Mouse (Mus musculus): ENCODE data around the gene Nktr. TPM values are rescaled to one million over a fixed set of nuclear protein-coding genes. Genes with fewer than 3 reads are reported as not detected.

Gene Nktr
- polyA plus RNA-seq, 1 experiment from 2014 or later: 64.6 TPM

GRCm38 (mm10) chr9:121754624-121755023, 35.7 kb downstream of the Nktr start:
- no peak overlapping the region for H3K4me3 ChIP-seq (ENCODE audit: low read depth, low read length)
- H3K27ac ChIP-seq (ENCODE audit: low read depth, low read length): no peak overlapping the region
- WGBS (ENCODE audit: insufficient replicate concordance): 87% methylated on average over 3 of the region's 3 CpGs
- H3K27me3 ChIP-seq (ENCODE audit: control insufficient read depth, insufficient read depth, low read length): no peaks in the 10 kb centered on the region; the same call in 1 of the 2 replicates
- no peak overlapping the region for H3K4me2 ChIP-seq
- H3K9me3 ChIP-seq (replicated peaks; ENCODE audit: control insufficient read depth, low read length): no peaks in the 10 kb centered on the region
- no peak for ATAC-seq (replicated peaks; ENCODE audit: insufficient number of reproducible peaks, low FRiP score, low TSS enrichment)
- H3K9ac ChIP-seq (ENCODE audit: low read depth, low read length): no peak overlapping the region
- H3K4me1 ChIP-seq (ENCODE audit: control insufficient read depth, insufficient read depth, low read length): peaks cover 13% of the 10 kb centered on the region
- peaks cover 42% of the 10 kb centered on the region for H3K36me3 ChIP-seq (ENCODE audit: control insufficient read depth, insufficient read depth, low read length)

GRCm38 (mm10) chr9:121756785-121757184, 37.8 kb downstream of the Nktr start:
- no peak for ATAC-seq (replicated peaks; ENCODE audit: insufficient number of reproducible peaks, low FRiP score, low TSS enrichment)
- Histone ChIP-seq H3K4me1 (ENCODE audit: control insufficient read depth, insufficient read depth, low read length) (peaks cover 25% of the 10 kb centered on the region), H3K27me3 (ENCODE audit: control insufficient read depth, insufficient read depth, low read length) (no peaks in the 10 kb centered on the region; the same call in 1 of the 2 replicates), H3K4me3 (ENCODE audit: low read depth, low read length) (no peak overlapping the region), H3K9ac (ENCODE audit: low read depth, low read length) (no peak overlapping the region), H3K27ac (ENCODE audit: low read depth, low read length) (no peak overlapping the region), H3K36me3 (ENCODE audit: control insufficient read depth, insufficient read depth, low read length) (peaks cover 23% of the 10 kb centered on the region), H3K9me3 (replicated peaks; ENCODE audit: control insufficient read depth, low read length) (no peaks in the 10 kb centered on the region), H3K4me2 (no peak overlapping the region)
- WGBS (ENCODE audit: insufficient replicate concordance): 85% methylated on average over 3 of the region's 3 CpGs

- no peak overlapping the region for H3K9ac ChIP-seq (ENCODE audit: low read depth, low read length)
- 78% methylated on average over 3 of the region's 3 CpGs for WGBS (ENCODE audit: insufficient replicate concordance)
- H3K27ac ChIP-seq (ENCODE audit: low read depth, low read length): no peak overlapping the region
- no peaks in the 10 kb centered on the region; the same call in 1 of the 2 replicates for H3K27me3 ChIP-seq (ENCODE audit: control insufficient read depth, insufficient read depth, low read length)
- no peaks in the 10 kb centered on the region for H3K9me3 ChIP-seq (replicated peaks; ENCODE audit: control insufficient read depth, low read length)
- H3K4me3 ChIP-seq (ENCODE audit: low read depth, low read length): no peak overlapping the region
- peaks cover 22% of the 10 kb centered on the region for H3K36me3 ChIP-seq (ENCODE audit: control insufficient read depth, insufficient read depth, low read length)
- peaks cover 30% of the 10 kb centered on the region for H3K4me1 ChIP-seq (ENCODE audit: control insufficient read depth, insufficient read depth, low read length)
- H3K4me2 ChIP-seq: no peak overlapping the region
- no peak for ATAC-seq (replicated peaks; ENCODE audit: insufficient number of reproducible peaks, low FRiP score, low TSS enrichment)
Observed at GRCm38 (mm10) chr9:121757432-121757831, 38.5 kb downstream of the Nktr start.

GRCm38 (mm10) chr9:121757835-121758814, 39.2 kb downstream of the Nktr start:
- no peaks in the 10 kb centered on the region for H3K9me3 ChIP-seq (replicated peaks; ENCODE audit: control insufficient read depth, low read length)
- H3K36me3 ChIP-seq (ENCODE audit: control insufficient read depth, insufficient read depth, low read length): peaks cover 21% of the 10 kb centered on the region
- no peaks in the 10 kb centered on the region; the same call in 1 of the 2 replicates for H3K27me3 ChIP-seq (ENCODE audit: control insufficient read depth, insufficient read depth, low read length)
- 0 out of 2 replicates have a peak overlapping the region, but pooled peaks have one; percentile 93 for H3K27ac ChIP-seq (ENCODE audit: low read depth, low read length)
- no peak for ATAC-seq (replicated peaks; ENCODE audit: insufficient number of reproducible peaks, low FRiP score, low TSS enrichment)
- peaks cover 30% of the 10 kb centered on the region for H3K4me1 ChIP-seq (ENCODE audit: control insufficient read depth, insufficient read depth, low read length)
- H3K4me3 ChIP-seq (ENCODE audit: low read depth, low read length): peak overlapping the region; percentile 84; the same call in 1 of the 2 replicates
- peak overlapping the region; percentile 95 for H3K4me2 ChIP-seq
- peak overlapping the region; percentile 92 for H3K9ac ChIP-seq (ENCODE audit: low read depth, low read length)
- WGBS (ENCODE audit: insufficient replicate concordance): 55% methylated on average over 10 of the region's 10 CpGs

- H3K27ac ChIP-seq (ENCODE audit: low read depth, low read length): peak within 1 kb of the TSS; percentile 93
- H3K36me3 ChIP-seq (ENCODE audit: control insufficient read depth, insufficient read depth, low read length): peaks cover 23% of the 10 kb centered on the region
- no peaks in the 10 kb centered on the region; the same call in 1 of the 2 replicates for H3K27me3 ChIP-seq (ENCODE audit: control insufficient read depth, insufficient read depth, low read length)
- peaks cover 30% of the 10 kb centered on the region for H3K4me1 ChIP-seq (ENCODE audit: control insufficient read depth, insufficient read depth, low read length)
- ATAC-seq (replicated peaks; ENCODE audit: insufficient number of reproducible peaks, low FRiP score, low TSS enrichment): peak; percentile 61
- peak within 1 kb of the TSS; percentile 92 for H3K9ac ChIP-seq (ENCODE audit: low read depth, low read length)
- under 1% methylated on average over 87 of the region's 97 CpGs for WGBS (ENCODE audit: insufficient replicate concordance)
- H3K4me3 ChIP-seq (ENCODE audit: low read depth, low read length): peak within 1 kb of the TSS; percentile 84
- no peaks in the 10 kb centered on the region for H3K9me3 ChIP-seq (replicated peaks; ENCODE audit: control insufficient read depth, low read length)
- H3K4me2 ChIP-seq: peak within 1 kb of the TSS; percentile 95
Observed at GRCm38 (mm10) chr9:121759091-121760081, 40.4 kb downstream of the Nktr start, which contains the start of gene Zfp651. TSS of gene Zfp651 (plus strand) at chr9:121759330.

GRCm38 (mm10) chr9:121760271-121761090, 41.5 kb downstream of the Nktr start:
- peak overlapping the region; percentile 84 for H3K4me3 ChIP-seq (ENCODE audit: low read depth, low read length)
- peaks cover 19% of the 10 kb centered on the region for H3K36me3 ChIP-seq (ENCODE audit: control insufficient read depth, insufficient read depth, low read length)
- no peaks in the 10 kb centered on the region; the same call in 1 of the 2 replicates for H3K27me3 ChIP-seq (ENCODE audit: control insufficient read depth, insufficient read depth, low read length)
- H3K9ac ChIP-seq (ENCODE audit: low read depth, low read length): peak overlapping the region; percentile 92
- peaks cover 30% of the 10 kb centered on the region for H3K4me1 ChIP-seq (ENCODE audit: control insufficient read depth, insufficient read depth, low read length)
- no peaks in the 10 kb centered on the region for H3K9me3 ChIP-seq (replicated peaks; ENCODE audit: control insufficient read depth, low read length)
- WGBS (ENCODE audit: insufficient replicate concordance): 2% methylated on average over 41 of the region's 43 CpGs
- peak; percentile 62 for ATAC-seq (replicated peaks; ENCODE audit: insufficient number of reproducible peaks, low FRiP score, low TSS enrichment)
- H3K4me2 ChIP-seq: peak overlapping the region; percentile 95
- H3K27ac ChIP-seq (ENCODE audit: low read depth, low read length): peak overlapping the region; percentile 93

- peaks cover 22% of the 10 kb centered on the region for H3K36me3 ChIP-seq (ENCODE audit: control insufficient read depth, insufficient read depth, low read length)
- peak overlapping the region; percentile 84 for H3K4me3 ChIP-seq (ENCODE audit: low read depth, low read length)
- H3K27ac ChIP-seq (ENCODE audit: low read depth, low read length): no peak overlapping the region
- peaks cover 30% of the 10 kb centered on the region for H3K4me1 ChIP-seq (ENCODE audit: control insufficient read depth, insufficient read depth, low read length)
- 72% methylated on average over 10 of the region's 10 CpGs for WGBS (ENCODE audit: insufficient replicate concordance)
- no peaks in the 10 kb centered on the region for H3K9me3 ChIP-seq (replicated peaks; ENCODE audit: control insufficient read depth, low read length)
- ATAC-seq (replicated peaks; ENCODE audit: insufficient number of reproducible peaks, low FRiP score, low TSS enrichment): no peak
- no peak overlapping the region for H3K9ac ChIP-seq (ENCODE audit: low read depth, low read length)
- H3K27me3 ChIP-seq (ENCODE audit: control insufficient read depth, insufficient read depth, low read length): no peaks in the 10 kb centered on the region; the same call in 1 of the 2 replicates
- peak overlapping the region; percentile 95 for H3K4me2 ChIP-seq
Observed at GRCm38 (mm10) chr9:121761091-121761665, 42.2 kb downstream of the Nktr start.

Data from heart, embryonic 11.5 days (tissue).